ENCODE assay signal across 22 mouse cellular contexts in the genomic region with DNA sequence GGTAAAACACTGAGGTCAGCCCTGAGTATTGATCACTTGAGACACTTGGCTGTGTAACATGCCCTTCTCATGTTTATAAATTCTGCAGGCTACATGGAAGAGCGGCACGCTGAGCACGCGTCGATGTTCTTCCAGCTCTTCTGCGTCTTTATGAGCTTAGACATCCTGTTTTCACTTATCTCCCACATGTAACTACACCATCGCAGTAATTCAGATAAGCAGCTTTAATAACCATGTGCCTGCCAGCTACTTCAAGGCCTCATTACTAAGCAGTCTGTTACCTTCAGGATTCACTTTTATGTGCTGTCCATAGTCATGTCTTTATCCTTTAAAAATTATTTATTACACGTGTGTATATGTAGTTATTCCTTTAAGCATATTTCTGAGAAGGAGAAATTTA. TPM values are rescaled to one million over a fixed set of nuclear protein-coding genes. Genes with fewer than 3 reads are reported as not detected.
DNase-seq lines count a peak whose midpoint lies in the region; ATAC-seq and TF ChIP-seq lines count a peak whose summit lies in the region.
"Had no signal": no experiment of that assay in that cellular context is flagged by ENCODE, and none has a peak within 500 bp of the region (broad histone marks: within the 10 kb centered on the region; RNA-seq: fewer than 3 reads in every experiment).

No protein-coding gene starts in this region.

- no peak for TF ChIP-seq CTCF in liver, embryonic 14.5 days (IDR thresholded peaks at IDR 0.05; ENCODE audit: low read depth)

- H3K27me3 ChIP-seq in liver, embryonic 14.5 days (ENCODE audit: control insufficient read depth, insufficient read depth, low read length): no peaks in the 10 kb centered on the region
- H3K27me3 ChIP-seq: embryonic facial prominence, embryonic 15.5 days; hindbrain, embryonic 13.5 days had no signal

- no peak overlapping the region for H3K4me2 ChIP-seq in liver, embryonic 14.5 days (ENCODE audit: low read depth)
- H3K4me2 ChIP-seq: embryonic facial prominence, embryonic 15.5 days; hindbrain, embryonic 13.5 days had no signal

- no peak overlapping the region for H3K9ac ChIP-seq in liver, embryonic 14.5 days (replicated peaks)
- H3K9ac ChIP-seq: embryonic facial prominence, embryonic 15.5 days; hindbrain, embryonic 13.5 days had no signal

- peak; percentile 45 for DNase-seq in retina, adult 2 months (ENCODE audit: low read depth, low spot score)
- no peak for DNase-seq in retina, embryonic 14.5 days (ENCODE audit: low spot score)
- DNase-seq in liver, embryonic 14.5 days (ENCODE audit: low read depth in 3 of 3, low spot score in 3 of 3): no peak
- DNase-seq in layer of hippocampus, postnatal 36 days: no peak
- no peak for DNase-seq in gastrocnemius, postnatal 36 days
- DNase-seq in Muller cell, postnatal 12 days (ENCODE audit: inconsistent ontology term): no peak
- DNase-seq: adrenal gland, adult 8-10 months; adrenal gland, postnatal 36 days; cerebellum, adult 11 months; cerebellum, adult 8-10 months; cerebellum, postnatal 14 days; embryo, embryonic 11 days; gastrocnemius, adult 2 months; gastrocnemius, postnatal 25 days; heart, postnatal 10 days; heart, postnatal 4 days had no signal

- no peak overlapping the region for H3K27ac ChIP-seq in liver, embryonic 14.5 days
- H3K27ac ChIP-seq: embryonic facial prominence, embryonic 15.5 days; forebrain, embryonic 10.5 days; gastrocnemius, adult 2 months; hindbrain, embryonic 13.5 days had no signal

- ATAC-seq in liver, embryonic 14.5 days (ENCODE audit: insufficient read depth): peak; percentile 55; the same call in 1 of the 2 replicates
- peak; percentile 67 for ATAC-seq in megakaryocyte progenitor cell, adult 5-6 weeks (replicated peaks; ENCODE audit: poor library complexity)
- ATAC-seq: forebrain, embryonic 14.5 days had no signal

- TF ChIP-seq EP300 in liver, embryonic 14.5 days (IDR thresholded peaks at IDR 0.05; ENCODE audit: low read depth): no peak; the same call in 1 of the 2 replicates

- intact Hi-C loops in gastrocnemius, postnatal 36 days (cut with DNase I): no loop called here

- peaks cover 10 to 11% of the 10 kb centered on the region in 2 experiments for H3K4me1 ChIP-seq in liver, embryonic 14.5 days (replicated peaks; ENCODE audit: control insufficient read depth in 2 of 2, insufficient read depth in 2 of 2, low read length in 1 of 2)
- H3K4me1 ChIP-seq: embryonic facial prominence, embryonic 15.5 days; forebrain, embryonic 10.5 days; hindbrain, embryonic 13.5 days had no signal

- WGBS in liver, embryonic 14.5 days (ENCODE audit: insufficient replicate concordance): 59% methylated on average over 8 of the region's 8 CpGs

- no peak overlapping the region for H3K4me3 ChIP-seq in liver, embryonic 14.5 days (ENCODE audit: insufficient read depth in 1 of 2, low read depth in 2 of 2, low read length in 2 of 2)
- H3K4me3 ChIP-seq: embryonic facial prominence, embryonic 15.5 days; erythroblast, embryonic 14.5 days; forebrain, embryonic 10.5 days; gastrocnemius, adult 2 months; hindbrain, embryonic 13.5 days had no signal

- peaks cover 12% of the 10 kb centered on the region for H3K36me3 ChIP-seq in liver, embryonic 14.5 days (replicated peaks; ENCODE audit: control insufficient read depth, insufficient read depth, low read depth)

- no peaks in the 10 kb centered on the region for H3K9me3 ChIP-seq in liver, embryonic 14.5 days (ENCODE audit: control insufficient read depth, low read length)
- H3K9me3 ChIP-seq: embryonic facial prominence, embryonic 15.5 days; forebrain, embryonic 10.5 days; hindbrain, embryonic 13.5 days had no signal

RNA-seq across cellular contexts. Expression of a gene that starts 9.5 kb away (rescaled TPM):
- polyA plus RNA-seq in liver, embryonic 14.5 days (2012; rRNA removed): 7.1 and 9.1 TPM in 2 replicates
- 6.7 and 6.9 TPM in 2 replicates for polyA plus RNA-seq in liver, embryonic 14.5 days (2014; fragmentation: Nextera tagmentation; extraction: Ambion mirVana)
- 22.7 and 23.4 TPM in 2 replicates for total RNA-seq in megakaryocyte progenitor cell, adult 5-6 weeks (2015)
- total RNA-seq in megakaryocyte progenitor cell, adult 5-6 weeks (2017): 13.5 and 14.8 TPM in 2 replicates
- total RNA-seq in layer of hippocampus, postnatal 36 days (2021): 10 to 100 TPM; 46.1 to 52.7 TPM
- total RNA-seq in gastrocnemius, postnatal 36 days (2021): 10 to 100 TPM; 21.0 to 21.9 TPM

RNA-seq across cellular contexts. Expression of a gene that starts 36.0 kb away (rescaled TPM):
- polyA plus RNA-seq in liver, embryonic 14.5 days (2012; rRNA removed): 4.9 and 7.2 TPM in 2 replicates
- polyA plus RNA-seq in liver, embryonic 14.5 days (2014; fragmentation: Nextera tagmentation; extraction: Ambion mirVana): 4.9 and 6.6 TPM in 2 replicates
- 4.1 and 4.5 TPM in 2 replicates for total RNA-seq in megakaryocyte progenitor cell, adult 5-6 weeks (2015)
- total RNA-seq in megakaryocyte progenitor cell, adult 5-6 weeks (2017): 2.7 and 2.8 TPM in 2 replicates
- 1 to 10 TPM; 2.5 to 2.8 TPM for total RNA-seq in layer of hippocampus, postnatal 36 days (2021)
- 1 to 10 TPM; 2.9 to 3.0 TPM for total RNA-seq in gastrocnemius, postnatal 36 days (2021)
